Mouse (Mus musculus) liver, postnatal 0 days (tissue): ENCODE data around the gene 9930104L06Rik.

Source experiments
- CTCF ChIP-seq: sonication (generic); IDR thresholded peaks from 2 replicates; pipeline ENCODE4 v1.5.1; 2016; ENCODE audit warnings: antibody characterized with exemption, low read depth
- EP300 ChIP-seq: IDR thresholded peaks from 2 replicates; pipeline ENCODE4 v1.6.1; 2016; ENCODE audit warnings: antibody characterized with exemption, low read depth, mild to moderate bottlenecking

DNA sequence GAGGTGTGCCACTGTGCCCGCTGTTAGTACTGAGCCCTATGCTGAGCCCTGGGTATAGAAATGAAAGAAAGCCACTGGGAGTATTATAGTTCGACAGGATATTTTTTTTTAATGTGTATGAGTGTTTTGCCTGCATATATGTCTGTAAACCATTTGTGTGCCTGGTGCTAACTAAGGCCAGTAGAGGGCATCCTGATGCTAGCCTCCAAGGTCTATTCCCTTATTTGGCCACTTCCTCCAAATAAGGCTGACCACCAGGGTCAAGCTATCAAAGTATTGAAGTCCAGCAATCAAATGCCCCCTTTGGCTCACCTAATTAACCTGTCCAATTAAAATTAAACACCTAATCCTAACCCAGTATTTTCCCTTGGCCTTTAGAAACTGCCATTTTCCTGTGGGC lies 8.1 kb downstream of the 9930104L06Rik start:
- TF ChIP-seq CTCF (peak; percentile 44), EP300 (no peak)
